ENCODE assay signal across 7 mouse cellular contexts in the genomic region with DNA sequence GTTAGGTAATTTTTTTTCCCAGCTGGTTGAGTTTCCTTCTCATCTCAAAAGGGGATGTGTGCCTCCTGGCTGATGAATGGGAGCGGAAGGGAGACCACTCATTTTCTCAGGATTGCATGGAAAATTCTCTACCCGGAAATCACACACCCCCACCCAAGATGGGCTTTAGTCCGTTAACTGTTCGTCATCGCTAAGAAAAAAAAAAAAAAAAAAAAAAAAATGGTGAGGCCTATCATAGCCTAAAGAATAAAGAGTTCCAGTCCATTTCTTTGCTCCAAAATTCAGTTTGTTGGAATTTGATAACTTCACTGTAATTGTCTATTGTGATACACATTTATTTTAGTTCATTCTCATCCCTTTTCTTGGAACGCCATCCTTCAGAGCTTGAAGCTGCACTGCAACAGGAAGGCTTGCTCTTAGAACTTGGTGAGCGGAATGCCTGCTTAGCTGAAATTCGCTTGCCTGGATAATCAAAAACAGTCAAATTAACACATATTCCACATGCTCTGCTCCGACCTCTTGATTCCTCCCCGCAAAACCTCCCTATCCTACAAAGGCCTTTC. TPM values are rescaled to one million over a fixed set of nuclear protein-coding genes. Genes with fewer than 3 reads are reported as not detected.
DNase-seq lines count a peak whose midpoint lies in the region; ATAC-seq and TF ChIP-seq lines count a peak whose summit lies in the region.

No protein-coding gene starts in this region.

- no peak for DNase-seq in lung, postnatal 14 days
- DNase-seq in forebrain, embryonic 11.5 days (ENCODE audit: low spot score) = no peak
- peak; percentile 89 for DNase-seq in limb, embryonic 14.5 days (ENCODE audit: low spot score)
- no peak for DNase-seq in frontal cortex, postnatal 14 days (ENCODE audit: low spot score in 2 of 2)
- DNase-seq in right cerebral cortex, adult 18-20 months = no peak

- peak overlapping the region; percentile 99 for H3K9ac ChIP-seq in lung, embryonic 15.5 days
- peak overlapping the region; percentile 99 for H3K9ac ChIP-seq in forebrain, embryonic 11.5 days (ENCODE audit: low read length)
- peak overlapping the region; percentile 86 for H3K9ac ChIP-seq in limb, embryonic 14.5 days (ENCODE audit: low read depth, low read length, severe bottlenecking)

- peak overlapping the region; percentile 96 for H3K4me3 ChIP-seq in lung, embryonic 15.5 days
- peak overlapping the region; percentile 97 for H3K4me3 ChIP-seq in forebrain, embryonic 11.5 days (ENCODE audit: low read depth, low read length)
- peak overlapping the region; percentile 75 for H3K4me3 ChIP-seq in limb, embryonic 14.5 days (replicated peaks; ENCODE audit: low read length)
- H3K4me3 ChIP-seq in small intestine, adult 2 months (ENCODE audit: low read depth, low read length) = peak overlapping the region; percentile 94

- no peak for TF ChIP-seq CTCF in small intestine, adult 2 months (IDR thresholded peaks at IDR 0.05; ENCODE audit: extremely low read depth, insufficient read length, insufficient replicate concordance, low read depth, low read length)

- no peak for TF ChIP-seq POLR2A in limb, embryonic 14.5 days (IDR thresholded peaks at IDR 0.05; ENCODE audit: borderline replicate concordance, extremely low read depth, insufficient read depth, insufficient read length)
- no peak for TF ChIP-seq POLR2A in small intestine, adult 2 months (IDR thresholded peaks at IDR 0.05; ENCODE audit: low read depth, low read length)

- no peaks in the 10 kb centered on the region for H3K9me3 ChIP-seq in lung, embryonic 15.5 days
- no peaks in the 10 kb centered on the region for H3K9me3 ChIP-seq in forebrain, embryonic 11.5 days (ENCODE audit: control insufficient read depth, low read length)
- H3K9me3 ChIP-seq in limb, embryonic 14.5 days (ENCODE audit: control insufficient read depth, low read length) = no peaks in the 10 kb centered on the region

- peaks cover 10% of the 10 kb centered on the region for H3K36me3 ChIP-seq in lung, embryonic 15.5 days
- no peaks in the 10 kb centered on the region for H3K36me3 ChIP-seq in forebrain, embryonic 11.5 days (ENCODE audit: control insufficient read depth, insufficient read depth, low read length)
- H3K36me3 ChIP-seq in limb, embryonic 14.5 days (ENCODE audit: control insufficient read depth, insufficient read depth, low read length) = peaks cover 18% of the 10 kb centered on the region
- H3K36me3 ChIP-seq in small intestine, adult 2 months (ENCODE audit: control insufficient read depth, insufficient read depth, low read length) = peaks cover 9% of the 10 kb centered on the region

- H3K27ac ChIP-seq in lung, embryonic 15.5 days = peak overlapping the region; percentile 92
- peak overlapping the region; percentile 81 for H3K27ac ChIP-seq in forebrain, embryonic 11.5 days (ENCODE audit: low read depth, low read length)
- H3K27ac ChIP-seq in limb, embryonic 14.5 days (replicated peaks; ENCODE audit: low read depth, low read length) = peak overlapping the region; percentile 81
- peak overlapping the region; percentile 48; the same call in 1 of the 2 replicates for H3K27ac ChIP-seq in small intestine, adult 2 months (ENCODE audit: insufficient read depth, low read depth, low read length)

- no peaks in the 10 kb centered on the region for H3K27me3 ChIP-seq in lung, embryonic 15.5 days
- no peaks in the 10 kb centered on the region for H3K27me3 ChIP-seq in forebrain, embryonic 11.5 days (ENCODE audit: control insufficient read depth, insufficient read depth, low read length)
- H3K27me3 ChIP-seq in limb, embryonic 14.5 days (ENCODE audit: control insufficient read depth, insufficient read depth, low read length) = no peaks in the 10 kb centered on the region
- H3K27me3 ChIP-seq in small intestine, adult 2 months (ENCODE audit: control insufficient read depth, insufficient read depth, low read length) = no peaks in the 10 kb centered on the region

- 46% methylated on average over 10 of the region's 10 CpGs for WGBS in lung, embryonic 15.5 days
- 48% methylated on average over 10 of the region's 10 CpGs for WGBS in forebrain, embryonic 11.5 days
- WGBS in limb, embryonic 14.5 days = 39% methylated on average over 10 of the region's 10 CpGs
- WGBS in small intestine, adult 2 months = 49% methylated on average over 10 of the region's 10 CpGs

- ATAC-seq in lung, embryonic 15.5 days (ENCODE audit: borderline replicate concordance, extremely low read depth, low FRiP score, low TSS enrichment) = peak; percentile 78
- peak; percentile 81 for ATAC-seq in forebrain, embryonic 11.5 days (replicated peaks; ENCODE audit: low FRiP score)
- peak; percentile 91 for ATAC-seq in limb, embryonic 14.5 days (ENCODE audit: low FRiP score, low read depth)

- peak overlapping the region; percentile 67 for H3K4me2 ChIP-seq in lung, embryonic 15.5 days
- peak overlapping the region; percentile 46 for H3K4me2 ChIP-seq in forebrain, embryonic 11.5 days (ENCODE audit: low read depth, low read length, severe bottlenecking)
- H3K4me2 ChIP-seq in limb, embryonic 14.5 days (replicated peaks; ENCODE audit: low read depth, low read length, severe bottlenecking) = peak overlapping the region; percentile 60

- peaks cover 11% of the 10 kb centered on the region for H3K4me1 ChIP-seq in lung, embryonic 15.5 days
- 0 out of 2 replicates have a peak, but pooled peaks cover 5% of the 10 kb centered on the region for H3K4me1 ChIP-seq in forebrain, embryonic 11.5 days (replicated peaks; ENCODE audit: control insufficient read depth, insufficient read depth, low read length)
- H3K4me1 ChIP-seq in limb, embryonic 14.5 days (ENCODE audit: control insufficient read depth, insufficient read depth, low read length) = peaks cover 14% of the 10 kb centered on the region; the same call in 1 of the 2 replicates
- no peaks in the 10 kb centered on the region for H3K4me1 ChIP-seq in small intestine, adult 2 months (ENCODE audit: control insufficient read depth, insufficient read depth, insufficient read length, low read length)

RNA-seq across cellular contexts. Expression of gene Anapc1, which starts 0.4 kb away (rescaled TPM):
- 67.2 and 71.8 TPM in 2 replicates for polyA plus RNA-seq in lung, embryonic 15.5 days (2015; fragmentation: Nextera tagmentation; extraction: Ambion mirVana)
- polyA plus RNA-seq in forebrain, embryonic 11.5 days (2014; fragmentation: Nextera tagmentation; extraction: Ambion mirVana) = 104 and 120 TPM in 2 replicates
- polyA plus RNA-seq in limb, embryonic 14.5 days (2012; rRNA removed) = 75.3 and 84.3 TPM in 2 replicates
- 65.1 and 67.8 TPM in 2 replicates for polyA plus RNA-seq in limb, embryonic 14.5 days (2014; fragmentation: Nextera tagmentation; extraction: Ambion mirVana)
- polyA plus RNA-seq in small intestine, adult 2 months (2012; rRNA removed) = 7.8 and 19.1 TPM in 2 replicates

RNA-seq across cellular contexts. Expression of gene Mertk, which starts 11.1 kb away (rescaled TPM):
- 4.1 and 5.6 TPM in 2 replicates for polyA plus RNA-seq in lung, embryonic 15.5 days (2015; fragmentation: Nextera tagmentation; extraction: Ambion mirVana)
- polyA plus RNA-seq in forebrain, embryonic 11.5 days (2014; fragmentation: Nextera tagmentation; extraction: Ambion mirVana) = 4.4 and 4.5 TPM in 2 replicates
- polyA plus RNA-seq in limb, embryonic 14.5 days (2012; rRNA removed) = 13.5 and 14.9 TPM in 2 replicates
- polyA plus RNA-seq in limb, embryonic 14.5 days (2014; fragmentation: Nextera tagmentation; extraction: Ambion mirVana) = 11.1 and 12.3 TPM in 2 replicates
- 5.6 and 11.0 TPM in 2 replicates for polyA plus RNA-seq in small intestine, adult 2 months (2012; rRNA removed)
